Mouse (Mus musculus) stomach, postnatal 0 days (tissue): ENCODE measurements around the gene Gm10273. TPM values are rescaled to one million over a fixed set of nuclear protein-coding genes. Genes with fewer than 3 reads are reported as not detected.

ENCODE experiments used
- ATAC-seq: fragments of 200-750 bp; cut with Nextera tagmentation; 2 replicates; pipeline ENCODE4 v1.8.0; 2017; ENCODE audit not compliant: low FRiP score, low TSS enrichment
- DNase-seq: peaks from one replicate; pipeline ENCODE4 v3.0.0-alpha.2; 2016; ENCODE audit warnings: low spot score
- H3K27ac ChIP-seq: fragments of 300-500 bp; sonication (generic); replicated peaks from 2 replicates; pipeline ENCODE4 v1.5.1; 2014; ENCODE audit warnings: mild to moderate bottlenecking, control low read depth
- H3K27me3 ChIP-seq: fragments of 300-500 bp; sonication (generic); 2 replicates; pipeline ENCODE4 v1.6.1; 2014; ENCODE audit warnings: low read length; ENCODE audit not compliant: control insufficient read depth, insufficient read depth
- H3K36me3 ChIP-seq: fragments of 300-500 bp; sonication (generic); 2 replicates; pipeline ENCODE4 v1.6.1; 2014; ENCODE audit warnings: low read length, mixed read lengths; ENCODE audit not compliant: control insufficient read depth, insufficient read depth
- H3K4me1 ChIP-seq: fragments of 300-500 bp; sonication (generic); replicated peaks from 2 replicates; pipeline ENCODE4 v1.6.1; 2014; ENCODE audit warnings: antibody characterized with exemption; ENCODE audit not compliant: control insufficient read depth, insufficient read depth
- H3K4me2 ChIP-seq: fragments of 300-500 bp; sonication (generic); replicated peaks from 2 replicates; pipeline ENCODE4 v1.6.1; 2014; ENCODE audit warnings: low read depth, mild to moderate bottlenecking, control low read depth, moderate library complexity
- H3K4me3 ChIP-seq: fragments of 300-500 bp; sonication (generic); 2 replicates; pipeline ENCODE4 v1.5.1; 2014; ENCODE audit warnings: low read depth, low read length, control low read depth
- H3K9ac ChIP-seq: fragments of 300-500 bp; sonication (generic); 2 replicates; pipeline ENCODE4 v1.6.1; 2014; ENCODE audit warnings: mild to moderate bottlenecking, low read length, control low read depth, mixed read lengths
- H3K9me3 ChIP-seq: fragments of 300-500 bp; sonication (generic); 2 replicates; pipeline ENCODE4 v1.6.1; 2016; ENCODE audit warnings: low read length; ENCODE audit not compliant: control insufficient read depth
- CTCF ChIP-seq: IDR thresholded peaks from 2 replicates; pipeline ENCODE4 v1.5.1; 2016; ENCODE audit warnings: antibody characterized with exemption, low read depth, mild to moderate bottlenecking, moderate library complexity
- EP300 ChIP-seq: optimal IDR thresholded peaks from 2 replicates; pipeline ENCODE3; 2016; ENCODE audit warnings: antibody characterized with exemption
- WGBS: fragments of 180-500 bp; shearing (Covaris S2); extraction: QIAGEN DNeasy Blood & Tissue Kit; methylation state at CpG from one replicate; pipeline ENCODE4 v1.1.7; 2014; 5-methylcytosine and 5-hydroxymethylcytosine counted together
- polyA plus RNA-seq: library from polyadenylated mRNA; unstranded; fragments of >200 nt; fragmentation: Nextera tagmentation; extraction: Ambion mirVana; gene quantifications from 2 replicates; pipeline ENCODE4 v1.2.1, GENCODE M21; 2015

Gm10273 gene
- polyA plus RNA-seq, 1 experiment from 2014 or later = 1.4 TPM

- Histone ChIP-seq H3K4me3 (no peak overlapping the region), H3K9ac (no peak overlapping the region), H3K27ac (no peak overlapping the region), H3K4me1 (no peaks in the 10 kb centered on the region), H3K36me3 (peaks cover 31% of the 10 kb centered on the region), H3K27me3 (no peaks in the 10 kb centered on the region), H3K9me3 (no peaks in the 10 kb centered on the region), H3K4me2 (no peak overlapping the region)
- TF ChIP-seq EP300 (no peak), CTCF (no peak)
- ATAC-seq (no peak), DNase-seq (no peak)
- 62% methylated on average over 4 of the region's 4 CpGs for WGBS
Observed at GRCm38 (mm10) chr10:59367206-59367605, 28.2 kb upstream of the Gm10273 start.

- TF ChIP-seq CTCF (no peak), EP300 (no peak)
- H3K4me3 ChIP-seq = no peak overlapping the region
- DNase-seq (no peak), ATAC-seq (no peak)
- peaks cover 22% of the 10 kb centered on the region for H3K36me3 ChIP-seq
- no peaks in the 10 kb centered on the region for H3K9me3 ChIP-seq
- no peak overlapping the region for H3K9ac ChIP-seq
- H3K4me1 ChIP-seq = no peaks in the 10 kb centered on the region
- WGBS = 84% methylated on average over 8 of the region's 8 CpGs
- H3K4me2 ChIP-seq = no peak overlapping the region
- H3K27me3 ChIP-seq = no peaks in the 10 kb centered on the region
- no peak overlapping the region for H3K27ac ChIP-seq
Observed at GRCm38 (mm10) chr10:59368729-59369128, 26.7 kb upstream of the Gm10273 start.

GRCm38 (mm10) chr10:59369426-59369825 is 26.0 kb upstream of the Gm10273 start:
- no peak for TF ChIP-seq EP300
- TF ChIP-seq CTCF = no peak
- Histone ChIP-seq H3K4me2 (no peak overlapping the region), H3K36me3 (peaks cover 17% of the 10 kb centered on the region; the same call in 1 of the 2 replicates), H3K27ac (no peak overlapping the region), H3K4me3 (no peak overlapping the region), H3K4me1 (no peaks in the 10 kb centered on the region), H3K27me3 (no peaks in the 10 kb centered on the region), H3K9ac (no peak overlapping the region), H3K9me3 (no peaks in the 10 kb centered on the region)
- ATAC-seq = no peak
- DNase-seq = no peak
- 84% methylated on average over 9 of the region's 9 CpGs for WGBS

GRCm38 (mm10) chr10:59377906-59378305 is 17.5 kb upstream of the Gm10273 start:
- 49% methylated on average over 10 of the region's 10 CpGs for WGBS
- Histone ChIP-seq H3K9me3 (no peaks in the 10 kb centered on the region), H3K4me1 (no peaks in the 10 kb centered on the region), H3K27me3 (no peaks in the 10 kb centered on the region), H3K4me3 (no peak overlapping the region), H3K36me3 (no peaks in the 10 kb centered on the region), H3K27ac (0 out of 2 replicates have a peak overlapping the region, but pooled peaks have one; percentile 45), H3K9ac (no peak overlapping the region), H3K4me2 (no peak overlapping the region)
- peak; percentile 78 for TF ChIP-seq EP300
- TF ChIP-seq CTCF = no peak
- DNase-seq = no peak
- ATAC-seq = no peak

GRCm38 (mm10) chr10:59378728-59379127 is 16.7 kb upstream of the Gm10273 start:
- no peak for DNase-seq
- no peak for ATAC-seq
- no peak overlapping the region for H3K4me2 ChIP-seq
- no peak for TF ChIP-seq EP300
- peak; percentile 39 for TF ChIP-seq CTCF
- H3K36me3 ChIP-seq = no peaks in the 10 kb centered on the region
- no peak overlapping the region for H3K27ac ChIP-seq
- H3K9me3 ChIP-seq = no peaks in the 10 kb centered on the region
- no peaks in the 10 kb centered on the region for H3K4me1 ChIP-seq
- no peaks in the 10 kb centered on the region for H3K27me3 ChIP-seq
- no peak overlapping the region for H3K9ac ChIP-seq
- H3K4me3 ChIP-seq = no peak overlapping the region
- WGBS = 90% methylated on average over 4 of the region's 4 CpGs

- 28% methylated on average over 3 of the region's 3 CpGs for WGBS
- H3K9ac ChIP-seq = no peak overlapping the region
- ATAC-seq = 0 out of 2 replicates have a peak, but pooled peaks have one; percentile 29
Observed at GRCm38 (mm10) chr10:59379927-59380326, 15.5 kb upstream of the Gm10273 start.

More at GRCm38 (mm10) chr10:59379927-59380326, 15.5 kb upstream of the Gm10273 start:
- H3K4me2 ChIP-seq = no peak overlapping the region
- no peaks in the 10 kb centered on the region for H3K27me3 ChIP-seq
- H3K4me3 ChIP-seq = no peak overlapping the region
- TF ChIP-seq CTCF = no peak
- no peak for TF ChIP-seq EP300
- no peaks in the 10 kb centered on the region for H3K36me3 ChIP-seq
- H3K9me3 ChIP-seq = no peaks in the 10 kb centered on the region
- no peak for DNase-seq
- no peak overlapping the region for H3K27ac ChIP-seq
- H3K4me1 ChIP-seq = no peaks in the 10 kb centered on the region
